20 mouse cellular contexts compared by ENCODE assay signal in the genomic region with DNA sequence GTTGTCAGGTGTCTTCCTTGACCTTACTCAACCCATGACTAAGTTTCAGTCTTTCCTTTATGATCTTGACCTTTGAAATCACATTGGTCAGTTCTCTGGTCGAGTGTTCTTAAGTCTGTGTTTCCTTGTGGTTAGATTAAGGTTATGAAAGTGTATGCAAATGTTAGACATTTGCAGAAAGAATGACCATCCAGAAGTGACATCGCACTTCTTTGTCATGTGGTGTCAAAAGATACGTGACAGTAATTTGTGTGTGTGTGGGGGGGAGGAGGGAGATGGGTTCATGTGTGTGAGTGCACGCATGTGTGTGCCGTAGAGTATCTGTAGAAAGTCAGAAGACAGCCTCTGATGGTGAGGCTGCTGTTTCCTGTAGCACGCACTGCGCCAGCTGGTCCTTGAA.
A peak's percentile ranks its signal among the peaks of the same experiment; 100 is the strongest.
DNase-seq lines count a peak whose midpoint lies in the region; TF ChIP-seq lines count a peak whose summit lies in the region.
"Had no signal": no experiment of that assay in that cellular context is flagged by ENCODE, and none has a peak within 500 bp of the region (broad histone marks: within the 10 kb centered on the region; RNA-seq: fewer than 3 reads in every experiment).

No protein-coding gene starts in this region.

- no peaks in the 10 kb centered on the region for H3K4me1 ChIP-seq in heart, embryonic 10.5 days

- H3K27me3 ChIP-seq in heart, embryonic 10.5 days (ENCODE audit: insufficient read depth, poor library complexity, severe bottlenecking): no peaks in the 10 kb centered on the region
- H3K27me3 ChIP-seq: embryonic facial prominence, embryonic 12.5 days; forebrain, embryonic 13.5 days; forebrain, embryonic 15.5 days; Patski had no signal

- H3K27ac ChIP-seq in heart, embryonic 10.5 days: no peak overlapping the region
- peak overlapping the region; percentile 32; the same call in 1 of the 2 replicates for H3K27ac ChIP-seq in layer of hippocampus, adult 2 months
- H3K27ac ChIP-seq: embryonic facial prominence, embryonic 10.5 days; embryonic facial prominence, embryonic 12.5 days; forebrain, embryonic 13.5 days; forebrain, embryonic 15.5 days had no signal

- peak; percentile 39 for DNase-seq in heart, embryonic 10.5 days (ENCODE audit: low spot score)
- no peak for DNase-seq in heart, adult 18-20 months
- DNase-seq in layer of hippocampus, adult 2 months (ENCODE audit: low spot score in 2 of 2): no peak
- no peak for DNase-seq in layer of hippocampus, adult 11-12 months (ENCODE audit: low spot score)
- no peak for DNase-seq in lung, postnatal 25 days (ENCODE audit: low spot score)
- DNase-seq: adrenal gland, adult 8-10 months; adrenal gland, postnatal 14 days; adrenal gland, postnatal 36 days; cerebellum, adult 11-12 months; cerebellum, adult 2 months; cerebellum, adult 9-10 months; cerebellum, postnatal 10 days; cerebellum, postnatal 25 days; forebrain, postnatal 0 days had no signal

- WGBS in heart, embryonic 10.5 days: 84% methylated on average over 7 of the region's 7 CpGs

- no peaks in the 10 kb centered on the region for H3K36me3 ChIP-seq in heart, embryonic 10.5 days
- H3K36me3 ChIP-seq: embryonic facial prominence, embryonic 10.5 days; embryonic facial prominence, embryonic 12.5 days; forebrain, embryonic 15.5 days; G1E had no signal

- H3K4me3 ChIP-seq in heart, embryonic 10.5 days: no peak overlapping the region
- H3K4me3 ChIP-seq in layer of hippocampus, adult 2 months: no peak overlapping the region
- H3K4me3 ChIP-seq: embryonic facial prominence, embryonic 10.5 days; embryonic facial prominence, embryonic 12.5 days; forebrain, embryonic 13.5 days; forebrain, embryonic 15.5 days had no signal

- H3K9me3 ChIP-seq in heart, embryonic 10.5 days: no peaks in the 10 kb centered on the region
- H3K9me3 ChIP-seq: embryonic facial prominence, embryonic 10.5 days; embryonic facial prominence, embryonic 12.5 days; forebrain, embryonic 13.5 days; forebrain, embryonic 15.5 days had no signal

- TF ChIP-seq CTCF in layer of hippocampus, adult 2 months (conservative IDR thresholded peaks at IDR 0.05): no peak
